ENCODE assay signal across 8 mouse cellular contexts in genomic region chr7:49842366-49843282, GRCm38 (mm10).
DNase-seq lines count a peak whose midpoint lies in the region; ATAC-seq and TF ChIP-seq lines count a peak whose summit lies in the region.

No protein-coding gene starts in this region.

- H3K4me1 ChIP-seq in lung, embryonic 15.5 days = 0 out of 2 replicates have a peak, but pooled peaks cover 6% of the 10 kb centered on the region
- H3K4me1 ChIP-seq in embryonic facial prominence, embryonic 12.5 days = peaks cover 19% of the 10 kb centered on the region
- 0 out of 2 replicates have a peak, but pooled peaks cover 4% of the 10 kb centered on the region for H3K4me1 ChIP-seq in intestine, postnatal 0 days (replicated peaks; ENCODE audit: control insufficient read depth, insufficient read depth, low read length)
- H3K4me1 ChIP-seq in midbrain, embryonic 16.5 days (ENCODE audit: control insufficient read depth, insufficient read depth, low read length) = peaks cover 11% of the 10 kb centered on the region
- peaks cover 10% of the 10 kb centered on the region for H3K4me1 ChIP-seq in heart, embryonic 11.5 days (ENCODE audit: control insufficient read depth, insufficient read depth, low read length)

- no peaks in the 10 kb centered on the region for H3K9me3 ChIP-seq in lung, embryonic 15.5 days
- no peaks in the 10 kb centered on the region for H3K9me3 ChIP-seq in embryonic facial prominence, embryonic 12.5 days
- H3K9me3 ChIP-seq in intestine, postnatal 0 days (ENCODE audit: control insufficient read depth) = no peaks in the 10 kb centered on the region
- no peaks in the 10 kb centered on the region for H3K9me3 ChIP-seq in midbrain, embryonic 16.5 days (replicated peaks; ENCODE audit: control insufficient read depth, low read length, poor library complexity, severe bottlenecking)
- no peaks in the 10 kb centered on the region for H3K9me3 ChIP-seq in heart, embryonic 11.5 days (replicated peaks; ENCODE audit: control insufficient read depth, low read length)

- TF ChIP-seq CTCF in intestine, postnatal 0 days (IDR thresholded peaks at IDR 0.05; ENCODE audit: low read depth) = 0 out of 2 replicates have a peak, but pooled peaks have one; percentile 4

- no peak for DNase-seq in lung, postnatal 25 days (ENCODE audit: low spot score)
- DNase-seq in c-Kit-positive CD71-positive TER-119-positive erythroid progenitor cells, embryonic 14.5 days (ENCODE audit: low spot score) = no peak
- no peak for DNase-seq in frontal cortex, postnatal 25 days (ENCODE audit: low spot score in 2 of 2)

- H3K27me3 ChIP-seq in lung, embryonic 15.5 days = no peaks in the 10 kb centered on the region
- no peaks in the 10 kb centered on the region for H3K27me3 ChIP-seq in embryonic facial prominence, embryonic 12.5 days
- H3K27me3 ChIP-seq in intestine, postnatal 0 days (replicated peaks; ENCODE audit: control insufficient read depth, insufficient read depth, low read length) = no peaks in the 10 kb centered on the region
- no peaks in the 10 kb centered on the region for H3K27me3 ChIP-seq in midbrain, embryonic 16.5 days (ENCODE audit: control insufficient read depth, insufficient read depth, low read depth, low read length)
- no peaks in the 10 kb centered on the region for H3K27me3 ChIP-seq in heart, embryonic 11.5 days (ENCODE audit: control insufficient read depth, insufficient read depth, low read length)

- no peak overlapping the region for H3K4me2 ChIP-seq in lung, embryonic 15.5 days
- H3K4me2 ChIP-seq in embryonic facial prominence, embryonic 12.5 days (replicated peaks) = 0 out of 2 replicates have a peak overlapping the region, but pooled peaks have one; percentile 18
- H3K4me2 ChIP-seq in intestine, postnatal 0 days (replicated peaks; ENCODE audit: low read depth) = no peak overlapping the region
- peak overlapping the region; percentile 33 for H3K4me2 ChIP-seq in midbrain, embryonic 16.5 days (ENCODE audit: low read length)
- no peak overlapping the region for H3K4me2 ChIP-seq in heart, embryonic 11.5 days

- peaks cover 5% of the 10 kb centered on the region; the same call in 1 of the 2 replicates for H3K36me3 ChIP-seq in lung, embryonic 15.5 days
- no peaks in the 10 kb centered on the region for H3K36me3 ChIP-seq in embryonic facial prominence, embryonic 12.5 days
- peaks cover 5% of the 10 kb centered on the region; the same call in 1 of the 2 replicates for H3K36me3 ChIP-seq in intestine, postnatal 0 days (ENCODE audit: control insufficient read depth, insufficient read depth)
- H3K36me3 ChIP-seq in midbrain, embryonic 16.5 days (ENCODE audit: control insufficient read depth, insufficient read depth, low read length) = 0 out of 2 replicates have a peak, but pooled peaks cover 4% of the 10 kb centered on the region
- no peaks in the 10 kb centered on the region for H3K36me3 ChIP-seq in heart, embryonic 11.5 days (ENCODE audit: control insufficient read depth, insufficient read depth, low read length)

- no peak overlapping the region for H3K4me3 ChIP-seq in lung, embryonic 15.5 days
- H3K4me3 ChIP-seq in embryonic facial prominence, embryonic 12.5 days = no peak overlapping the region
- no peak overlapping the region for H3K4me3 ChIP-seq in intestine, postnatal 0 days (ENCODE audit: low read depth, low read length)
- no peak overlapping the region for H3K4me3 ChIP-seq in midbrain, embryonic 16.5 days (ENCODE audit: low read depth, low read length)
- no peak overlapping the region for H3K4me3 ChIP-seq in heart, embryonic 11.5 days (ENCODE audit: low read depth, low read length)

- ATAC-seq in lung, embryonic 15.5 days (ENCODE audit: borderline replicate concordance, extremely low read depth, low FRiP score, low TSS enrichment) = peak; percentile 70; the same call in 1 of the 2 replicates
- ATAC-seq in embryonic facial prominence, embryonic 12.5 days (ENCODE audit: insufficient number of reproducible peaks, insufficient read depth, low FRiP score, low TSS enrichment) = peak; percentile 75
- peak; percentile 22; the same call in 1 of the 2 replicates for ATAC-seq in intestine, postnatal 0 days
- ATAC-seq in midbrain, embryonic 16.5 days = peak; percentile 85
- ATAC-seq in heart, embryonic 11.5 days (replicated peaks; ENCODE audit: insufficient number of reproducible peaks, low FRiP score, low TSS enrichment) = no peak

- no peak overlapping the region for H3K9ac ChIP-seq in lung, embryonic 15.5 days
- no peak overlapping the region for H3K9ac ChIP-seq in embryonic facial prominence, embryonic 12.5 days
- H3K9ac ChIP-seq in intestine, postnatal 0 days (ENCODE audit: low read depth, low read length) = no peak overlapping the region
- peak overlapping the region; percentile 49 for H3K9ac ChIP-seq in midbrain, embryonic 16.5 days (ENCODE audit: low read depth, low read length)
- H3K9ac ChIP-seq in heart, embryonic 11.5 days (ENCODE audit: low read depth, low read length) = no peak overlapping the region

- 36% methylated on average over 11 of the region's 11 CpGs for WGBS in lung, embryonic 15.5 days
- 32% methylated on average over 11 of the region's 11 CpGs for WGBS in embryonic facial prominence, embryonic 12.5 days
- WGBS in intestine, postnatal 0 days = 50% methylated on average over 11 of the region's 11 CpGs
- WGBS in midbrain, embryonic 16.5 days = 19% methylated on average over 11 of the region's 11 CpGs
- WGBS in heart, embryonic 11.5 days (ENCODE audit: insufficient replicate concordance) = 75% methylated on average over 11 of the region's 11 CpGs

- no peak overlapping the region for H3K27ac ChIP-seq in lung, embryonic 15.5 days
- H3K27ac ChIP-seq in embryonic facial prominence, embryonic 12.5 days = no peak overlapping the region
- H3K27ac ChIP-seq in intestine, postnatal 0 days (ENCODE audit: low read depth, low read length) = no peak overlapping the region
- H3K27ac ChIP-seq in midbrain, embryonic 16.5 days (ENCODE audit: low read length) = peak overlapping the region; percentile 69
- H3K27ac ChIP-seq in heart, embryonic 11.5 days (ENCODE audit: low read depth, low read length) = no peak overlapping the region

Comparison
In these comparisons a context has a peak if more than half of its experiments do, and no peak if none do; other contexts are left out.
1. H3K4me2 ChIP-seq: peak in embryonic facial prominence, embryonic 12.5 days (single experiment) and midbrain, embryonic 16.5 days (single experiment); none in lung, embryonic 15.5 days (single experiment), intestine, postnatal 0 days (single experiment) and heart, embryonic 11.5 days (single experiment).